Mouse (Mus musculus) layer of hippocampus, adult 9-11 months (tissue): ENCODE data around the gene Vmn1r198.
"Not testable (repeated sequence)": the region's sequence is repeated elsewhere in the genome, so short reads cannot be mapped to it uniquely, and the experiment has no call there.

Experiments
- DNase-seq: peaks from one replicate; pipeline ENCODE4 v3.0.0; 2022

The Vmn1r198 gene

DNA sequence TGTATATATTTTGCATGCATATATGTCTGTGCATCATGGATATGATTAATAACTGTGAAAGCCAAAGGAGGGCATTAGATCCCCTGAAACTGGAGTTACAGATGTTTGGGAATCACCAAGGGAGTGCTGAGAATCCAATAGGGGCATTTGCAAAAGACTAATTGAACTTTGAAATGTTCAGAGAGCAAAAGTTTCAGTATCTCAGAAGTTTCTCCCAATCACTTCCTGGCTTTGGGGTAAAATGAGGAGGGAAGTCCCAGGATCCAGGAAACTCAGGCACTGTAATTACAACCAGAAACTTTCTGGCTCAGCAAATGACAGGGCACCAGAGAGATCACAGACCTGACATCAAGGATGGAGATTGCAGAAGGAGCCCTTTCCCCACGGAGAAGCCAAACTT, at the start of gene Vmn1r198:
Gene Vmn1r198, plus strand, starts transcription at position 301 of the 400 bp plus-strand sequence.
- no peak for DNase-seq

GRCm38 (mm10) chr13:22308075-22308474, 42.1 kb upstream of the Vmn1r198 start:
- not testable (repeated sequence) for DNase-seq

DNA sequence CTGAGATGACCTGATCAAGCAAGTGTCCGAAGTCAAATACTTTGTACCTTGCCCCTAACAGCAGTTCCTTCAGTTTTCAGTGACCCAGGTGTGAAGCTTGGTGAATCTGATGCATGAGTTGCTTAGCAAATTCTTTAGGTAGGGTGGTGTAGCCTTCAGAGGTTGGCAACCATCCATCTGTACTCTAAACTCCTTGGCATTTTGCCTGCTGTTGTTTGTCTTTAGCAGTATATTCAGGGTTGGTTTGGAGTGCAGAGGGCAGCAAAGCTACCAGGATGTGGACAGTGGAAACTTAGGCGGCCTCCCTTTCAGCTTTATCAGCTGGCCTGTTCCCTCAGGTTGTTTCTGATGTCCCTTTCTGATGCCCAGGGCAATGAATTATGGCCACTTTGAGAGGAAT, 34.8 kb upstream of the Vmn1r198 start:
- DNase-seq = no peak

DNA sequence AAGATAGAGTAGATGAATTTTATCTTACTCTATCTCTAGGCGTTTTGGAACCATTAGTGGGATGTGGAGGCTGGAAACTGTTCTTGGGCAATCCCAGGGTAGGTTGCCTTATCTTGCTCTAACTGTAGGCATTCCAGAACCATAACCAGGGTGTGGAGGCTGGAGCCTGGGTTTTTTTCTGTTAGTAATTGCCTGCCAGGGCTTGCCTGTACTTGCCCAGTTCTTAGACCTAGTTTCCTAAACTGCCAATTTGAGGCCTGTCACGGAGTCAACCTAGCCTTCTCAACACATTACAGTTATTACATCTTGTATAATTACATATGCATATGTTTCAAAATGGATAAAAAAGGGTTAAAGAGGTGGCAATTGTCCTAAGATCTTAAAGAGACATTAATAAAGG, 32.8 kb upstream of the Vmn1r198 start:
- no peak for DNase-seq

GRCm38 (mm10) chr13:22320091-22320490, 30.1 kb upstream of the Vmn1r198 start:
- no peak for DNase-seq

DNA sequence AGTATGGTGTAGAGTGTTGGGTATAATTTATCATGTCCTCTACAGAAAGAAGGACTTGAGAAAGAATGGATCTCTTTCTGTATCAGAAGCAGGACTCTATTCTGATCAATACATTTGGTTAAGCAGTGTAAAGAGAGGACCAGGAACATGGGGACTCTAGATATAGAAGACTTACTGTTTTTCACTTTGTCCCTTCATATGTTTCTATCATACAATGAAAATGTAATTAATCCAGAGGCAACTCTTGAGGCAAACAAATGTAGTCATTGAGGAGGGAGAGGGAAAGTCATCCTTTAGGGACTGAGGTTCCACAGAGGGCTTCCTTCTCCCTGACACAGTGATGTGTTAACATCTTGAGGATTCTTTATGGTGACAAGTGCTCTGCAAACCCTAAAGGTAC, 25.9 kb upstream of the Vmn1r198 start, which contains the start of gene Vmn1r197:
Gene Vmn1r197, plus strand, starts transcription at position 301 of the 400 bp plus-strand sequence.
- no peak for DNase-seq

- no peak for DNase-seq
Observed at GRCm38 (mm10) chr13:22333269-22333668, 16.9 kb upstream of the Vmn1r198 start.

DNA sequence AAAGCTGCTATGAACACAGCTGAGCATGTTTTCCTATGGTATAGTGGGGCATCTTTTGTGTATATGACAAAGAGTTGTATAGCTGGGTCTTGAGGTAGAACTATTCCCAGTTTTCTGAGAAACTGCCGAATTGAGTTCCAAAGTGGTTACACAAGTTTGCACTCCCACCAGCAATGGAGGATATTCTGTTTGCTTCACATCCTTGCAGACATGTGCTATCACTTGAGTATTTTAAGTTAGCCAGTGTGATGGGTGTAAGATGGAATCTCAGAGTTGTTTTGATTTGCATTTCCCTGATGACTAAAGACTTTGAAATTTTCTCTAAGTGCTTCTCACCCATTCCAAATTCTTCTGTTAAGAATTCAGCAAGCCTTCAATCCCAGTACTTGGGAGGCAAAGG, 14.6 kb upstream of the Vmn1r198 start:
- no peak for DNase-seq

GRCm38 (mm10) chr13:22350813-22351212, 649 bp downstream of the Vmn1r198 start:
- DNase-seq = no peak

DNA sequence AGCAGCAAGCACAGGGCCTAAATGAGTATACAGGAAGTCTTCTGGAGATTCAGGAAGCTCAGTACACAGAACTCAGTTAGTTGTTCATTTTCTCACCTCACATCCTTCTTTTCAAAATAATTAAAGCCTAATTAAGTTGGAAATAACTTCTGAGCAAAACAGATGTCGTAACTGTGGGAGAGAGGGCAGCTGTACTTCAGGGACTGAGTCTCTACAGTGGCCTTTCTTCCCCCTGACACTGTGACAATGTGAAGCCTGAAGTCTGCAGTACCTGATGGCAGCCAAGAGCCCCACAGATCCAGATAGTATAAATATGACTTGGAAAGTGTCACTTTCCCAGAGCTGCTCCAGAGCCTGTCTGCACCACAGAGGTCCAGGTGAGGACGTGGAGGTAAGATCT, 29.4 kb downstream of the Vmn1r198 start, which contains the start of gene Vmn1r199:
Gene Vmn1r199, plus strand, starts transcription at position 301 of the 400 bp plus-strand sequence.
- DNase-seq = no peak

DNA sequence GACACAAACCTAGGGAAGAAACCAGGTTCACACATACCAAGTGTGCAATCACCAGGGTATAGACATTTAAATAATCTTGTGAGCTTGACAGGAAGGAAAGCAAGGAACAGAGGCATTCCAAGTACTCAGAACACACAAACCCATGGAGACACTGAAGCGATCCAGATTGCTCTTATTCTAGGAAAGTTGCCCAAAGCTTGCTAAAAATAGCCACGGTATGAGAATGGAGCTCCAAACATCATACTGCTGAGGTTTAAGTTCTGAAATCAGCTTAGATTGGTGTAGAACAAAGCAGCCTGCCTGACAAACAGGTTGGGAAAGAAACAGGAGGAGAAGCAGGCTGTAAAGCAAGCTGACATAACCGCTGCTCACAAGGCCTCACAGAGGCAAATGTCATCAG, 31.0 kb downstream of the Vmn1r198 start:
- peak; percentile 75 for DNase-seq

DNA sequence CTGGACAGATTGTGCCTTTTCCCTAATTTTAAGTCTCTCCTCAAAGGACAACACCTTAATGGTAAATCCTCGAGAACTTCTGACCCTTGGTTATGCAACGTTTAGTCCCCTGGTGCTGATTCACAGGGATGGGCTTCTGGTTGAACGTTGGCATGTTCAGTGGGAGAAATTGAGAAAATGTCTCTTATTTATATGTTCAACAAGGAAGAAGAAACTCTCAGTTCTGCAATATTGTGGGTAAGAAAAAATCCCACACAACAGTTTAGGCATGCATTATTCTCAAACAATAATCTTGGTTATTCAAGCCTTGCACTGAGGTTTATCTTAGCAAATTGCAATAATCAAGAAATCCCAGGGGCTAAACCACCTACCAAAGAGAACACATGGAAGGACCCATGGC, 33.2 kb downstream of the Vmn1r198 start:
- no peak for DNase-seq

DNA sequence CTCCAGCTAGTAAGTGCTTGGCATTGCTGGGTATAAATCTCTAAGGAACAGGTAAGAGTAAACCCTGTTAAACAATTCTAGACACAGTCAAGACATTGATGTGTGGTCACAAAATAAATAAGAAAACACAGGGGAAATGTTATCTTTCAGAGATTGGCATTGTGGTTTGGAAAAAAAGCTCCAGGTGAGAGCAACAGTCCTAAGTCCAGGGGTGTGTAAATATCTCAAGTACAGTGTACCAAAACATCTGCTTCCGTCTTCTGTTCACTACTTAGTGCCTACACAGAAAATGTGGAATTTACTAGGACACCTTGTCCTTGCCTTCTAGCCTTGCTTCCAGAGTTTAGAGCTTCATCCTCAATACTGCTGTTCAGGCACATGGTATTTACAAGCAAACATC, 36.9 kb downstream of the Vmn1r198 start:
- DNase-seq = no peak

- no peak for DNase-seq
Observed at GRCm38 (mm10) chr13:22390073-22390472, 39.9 kb downstream of the Vmn1r198 start, which contains the start of gene Vmn1r200. Gene Vmn1r200 (plus strand): TSS chr13:22390373.

GRCm38 (mm10) chr13:22402978-22403377, 52.8 kb downstream of the Vmn1r198 start:
- DNase-seq = peak; percentile 45
